Mouse (Mus musculus) bone marrow, adult 2 months (tissue): ENCODE results near the gene Pard3b.

Source experiments
- CTCF ChIP-seq: fragments of 200-500 bp; IDR thresholded peaks from 2 replicates; pipeline ENCODE4 v1.5.1; 2011; ENCODE audit warnings: low read length, control low read depth; ENCODE audit not compliant: control insufficient read depth, insufficient read depth
- POLR2A ChIP-seq: fragments of 200-500 bp; IDR thresholded peaks from 2 replicates; pipeline ENCODE4 v1.6.1; 2011; ENCODE audit warnings: low read depth, mild to moderate bottlenecking, control low read depth, low read length, borderline replicate concordance; ENCODE audit not compliant: control insufficient read depth

DNA sequence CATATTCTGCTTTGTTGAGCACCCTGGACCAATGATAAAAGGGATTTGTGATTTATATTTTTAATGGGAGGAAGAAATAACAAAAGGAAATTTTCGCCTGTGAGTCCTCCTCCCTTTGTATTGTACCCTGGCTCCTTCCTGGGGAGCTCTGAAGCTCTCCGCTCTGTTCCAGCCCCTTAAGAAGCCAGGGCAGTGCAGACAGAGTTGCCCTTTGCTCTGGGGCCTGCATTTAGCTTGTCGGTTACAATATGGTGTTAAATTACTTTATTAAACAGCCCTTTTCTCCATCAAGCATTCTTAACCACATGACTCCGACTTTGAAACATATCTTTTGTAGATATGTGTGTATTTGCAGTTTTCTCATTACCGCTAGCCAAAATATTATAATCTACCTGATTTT, 379.7 kb downstream of the Pard3b start:
- no peak for TF ChIP-seq CTCF
- TF ChIP-seq POLR2A = no peak
